Mouse (Mus musculus) limb, embryonic 11.5 days (tissue): ENCODE measurements at regions not wholly inside any gene's neighbourhood (a gene's known extent, or its start where the extent isn't known, plus 50 kb on each side); places are given as distances from the start of the nearest gene placed in this dataset. TPM values are rescaled to one million over a fixed set of nuclear protein-coding genes. Genes with fewer than 3 reads are reported as not detected.

Experiments
- ATAC-seq: fragments of 200-750 bp; cut with Nextera tagmentation; 2 replicates; pipeline ENCODE4 v1.8.0; 2017; ENCODE audit warnings: low read depth; ENCODE audit not compliant: insufficient number of reproducible peaks, low FRiP score, low TSS enrichment
- DNase-seq: peaks from one replicate; pipeline ENCODE4 v3.0.0-alpha.2; 2015; ENCODE audit warnings: low spot score
- H3K27ac ChIP-seq: fragments of 300-500 bp; sonication (generic); replicated peaks from 2 replicates; pipeline ENCODE4 v1.5.1; 2014; ENCODE audit warnings: low read depth, mild to moderate bottlenecking, low read length
- H3K27me3 ChIP-seq: fragments of 300-500 bp; sonication (generic); 2 replicates; pipeline ENCODE4 v1.6.1; 2014; ENCODE audit warnings: mild to moderate bottlenecking, low read length, mixed read lengths; ENCODE audit not compliant: control insufficient read depth, insufficient read depth
- H3K36me3 ChIP-seq: fragments of 300-500 bp; sonication (generic); 2 replicates; pipeline ENCODE4 v1.6.1; 2014; ENCODE audit warnings: mild to moderate bottlenecking, low read length, moderate library complexity, mixed read lengths; ENCODE audit not compliant: control insufficient read depth, insufficient read depth
- H3K4me1 ChIP-seq: fragments of 300-500 bp; sonication (generic); 2 replicates; pipeline ENCODE4 v1.6.1; 2014; ENCODE audit warnings: low read length, mixed read lengths; ENCODE audit not compliant: control insufficient read depth, insufficient read depth
- H3K4me2 ChIP-seq: fragments of 300-500 bp; sonication (generic); 2 replicates; pipeline ENCODE4 v1.6.1; 2014; ENCODE audit warnings: low read depth, mild to moderate bottlenecking, moderate library complexity; ENCODE audit not compliant: severe bottlenecking
- H3K4me3 ChIP-seq: fragments of 300-500 bp; sonication (generic); 2 replicates; pipeline ENCODE4 v1.5.1; 2014; ENCODE audit warnings: low read depth, low read length
- H3K9ac ChIP-seq: fragments of 300-500 bp; sonication (generic); 2 replicates; pipeline ENCODE4 v1.6.1; 2014; ENCODE audit warnings: mild to moderate bottlenecking, low read length
- H3K9me3 ChIP-seq: fragments of 300-500 bp; sonication (generic); 2 replicates; pipeline ENCODE4 v1.6.1; 2016; ENCODE audit warnings: low read length; ENCODE audit not compliant: control insufficient read depth
- WGBS: fragments of 180-500 bp; shearing (Covaris S2); extraction: QIAGEN DNeasy Blood & Tissue Kit; methylation state at CpG from one replicate; pipeline ENCODE4 v1.1.7; 2014; 5-methylcytosine and 5-hydroxymethylcytosine counted together
- microRNA-seq: library from miRNA; unstranded; fragments of <30 nt; microRNA quantifications from one replicate; pipeline ENCODE4, GENCODE M21; 2016

DNA sequence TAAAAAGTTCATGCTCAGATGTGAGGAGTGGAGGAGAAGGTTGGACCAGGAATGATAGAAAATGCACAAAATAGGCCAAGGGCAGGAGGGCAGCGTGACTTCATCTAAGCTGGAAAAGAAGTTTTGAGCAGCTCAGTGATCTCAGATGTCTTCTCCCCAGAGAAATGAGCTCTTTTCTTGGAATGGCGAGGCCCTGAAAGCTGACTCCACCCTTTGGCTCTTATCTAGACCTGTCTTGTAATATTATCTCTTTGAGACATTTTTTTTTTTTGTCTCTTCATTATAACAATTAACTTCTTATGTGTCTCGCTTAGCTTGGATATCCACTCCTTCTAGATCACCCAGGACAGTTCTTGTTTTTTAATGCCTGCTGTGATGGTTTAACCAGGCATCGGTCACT, 53.0 kb upstream of the Kif2a start:
- H3K9me3 ChIP-seq = no peaks in the 10 kb centered on the region
- H3K27me3 ChIP-seq = no peaks in the 10 kb centered on the region
- H3K4me1 ChIP-seq = no peaks in the 10 kb centered on the region
- WGBS = 91% methylated on average over 4 of the region's 4 CpGs
- no peak overlapping the region for H3K4me3 ChIP-seq
- H3K36me3 ChIP-seq = no peaks in the 10 kb centered on the region
- no peak overlapping the region for H3K4me2 ChIP-seq
- no peak overlapping the region for H3K27ac ChIP-seq
- ATAC-seq = no peak
- H3K9ac ChIP-seq = no peak overlapping the region
- DNase-seq = no peak

- Histone ChIP-seq H3K27ac (no peak overlapping the region), H3K4me2 (peak overlapping the region; percentile 52), H3K4me1 (no peaks in the 10 kb centered on the region), H3K9me3 (no peaks in the 10 kb centered on the region), H3K4me3 (peak overlapping the region; percentile 8; the same call in 1 of the 2 replicates), H3K9ac (no peak overlapping the region), H3K36me3 (no peaks in the 10 kb centered on the region), H3K27me3 (no peaks in the 10 kb centered on the region)
- no peak for ATAC-seq
- WGBS = 7% methylated on average over 14 of the region's 14 CpGs
- DNase-seq = peak; percentile 62
Measured at GRCm38 (mm10) chr13:107073039-107073620, 51.2 kb upstream of the Kif2a start.

DNA sequence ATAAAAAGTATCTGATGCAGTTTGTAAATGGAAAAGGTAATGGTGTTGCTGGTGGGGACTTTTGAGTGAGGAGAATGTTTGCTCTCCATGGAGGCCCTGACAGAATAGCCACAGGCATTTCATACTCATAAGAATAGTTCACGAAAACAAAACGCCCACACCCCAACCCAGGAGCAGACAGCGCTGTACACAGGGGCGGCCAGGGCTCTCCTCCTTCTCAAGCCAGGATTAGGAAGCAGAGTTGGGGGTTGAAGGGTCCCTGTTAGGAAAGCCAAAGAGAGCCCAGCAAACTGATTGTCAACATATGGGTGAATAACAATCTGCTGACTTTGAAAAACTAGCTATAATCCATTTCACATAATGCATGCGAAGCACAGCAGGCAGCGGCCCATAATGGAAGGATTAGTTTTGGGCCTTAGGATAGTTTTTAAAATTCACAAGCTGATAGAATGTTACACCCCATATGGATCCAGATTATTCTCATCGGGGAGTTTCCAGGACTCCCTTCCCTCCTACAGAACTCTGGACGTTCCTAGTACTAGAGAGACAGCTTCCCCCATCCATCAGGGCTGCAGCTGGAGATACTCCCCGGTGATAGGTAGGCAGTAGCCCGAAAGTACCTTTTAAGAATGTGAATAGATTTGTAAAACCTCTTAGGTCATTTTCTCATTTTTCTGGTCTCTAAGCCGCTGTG, 50.6 kb upstream of the Kif2a start:
- H3K4me1 ChIP-seq = no peaks in the 10 kb centered on the region
- no peaks in the 10 kb centered on the region for H3K36me3 ChIP-seq
- no peak overlapping the region for H3K27ac ChIP-seq
- H3K4me2 ChIP-seq = peak overlapping the region; percentile 52
- H3K9ac ChIP-seq = no peak overlapping the region
- H3K27me3 ChIP-seq = no peaks in the 10 kb centered on the region
- no peak for DNase-seq
- no peak; the same call in 1 of the 2 replicates for ATAC-seq
- H3K4me3 ChIP-seq = peak overlapping the region; percentile 8; the same call in 1 of the 2 replicates
- WGBS = 32% methylated on average over 11 of the region's 11 CpGs
- no peaks in the 10 kb centered on the region for H3K9me3 ChIP-seq

Small RNAs in the stretch of these regions (microRNA-seq; reads per million reads assigned to microRNA genes)
- gene Gm22118 = not detected
